Mouse (Mus musculus): ENCODE data around the gene Dcpp3. TPM values are rescaled to one million over a fixed set of nuclear protein-coding genes. Genes with fewer than 3 reads are reported as not detected.
"Not testable (repeated sequence)": the region's sequence is repeated elsewhere in the genome, so short reads cannot be mapped to it uniquely, and the experiment has no call there.

Dcpp3 gene
- total and polyA plus RNA-seq, 3 experiments: not detected

DNA sequence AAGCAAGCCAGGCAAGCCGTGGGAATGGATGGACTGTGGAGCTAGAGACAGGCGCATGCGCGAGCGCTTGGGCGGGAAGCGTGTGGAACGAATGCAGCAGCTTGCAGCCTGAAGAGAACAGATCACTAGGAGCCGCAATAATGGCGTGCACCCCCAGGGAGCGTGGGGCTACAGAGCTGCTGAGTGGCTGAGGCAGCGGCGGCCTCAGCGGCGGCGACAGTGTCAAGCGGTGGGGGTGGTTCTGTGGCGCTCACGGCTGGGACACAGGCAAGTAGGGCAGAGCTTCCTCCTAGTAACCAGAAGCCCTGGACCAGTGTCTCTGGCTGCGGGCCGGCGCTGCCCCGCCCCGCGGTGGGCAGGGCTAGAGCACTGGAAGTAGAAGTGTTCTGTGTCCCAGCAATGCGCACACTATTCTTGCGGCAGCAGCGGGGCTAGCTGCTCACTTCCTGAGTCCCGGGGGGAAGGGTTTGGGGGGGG is 7.3 kb downstream of the Dcpp3 start:
- no peaks in the 10 kb centered on the region for H3K9me3 ChIP-seq (replicated peaks)
- DNase-seq (ENCODE audit: low spot score): peak; percentile 41
- TF ChIP-seq CTCF (IDR thresholded peaks at IDR 0.05; ENCODE audit: low read depth, low read length): no peak
- no peak for TF ChIP-seq TAL1 (conservative IDR thresholded peaks at IDR 0.05; ENCODE audit: low read depth, low read length)
- no peak for TF ChIP-seq GATA1 (IDR thresholded peaks at IDR 0.05; ENCODE audit: borderline replicate concordance, low read length)
- no peak for TF ChIP-seq GATA2 (IDR thresholded peaks at IDR 0.05; ENCODE audit: borderline replicate concordance, low read depth, low read length)
- no peak for TF ChIP-seq POLR2AphosphoS5 (IDR thresholded peaks at IDR 0.05; ENCODE audit: insufficient replicate concordance, low read depth, low read length)
- peaks cover 10% of the 10 kb centered on the region for H3K4me1 ChIP-seq (ENCODE audit: insufficient read depth, low read depth, low read length)
- H3K27me3 ChIP-seq (ENCODE audit: insufficient read depth, low read length): peaks cover 13% of the 10 kb centered on the region
- H3K4me3 ChIP-seq (ENCODE audit: low read depth, low read length): peak overlapping the region; percentile 72
- ATAC-seq (ENCODE audit: extremely low read depth, insufficient number of reproducible peaks, low FRiP score, poor library complexity, severe bottlenecking): peak; percentile 85
- H3K36me3 ChIP-seq (replicated peaks): no peaks in the 10 kb centered on the region

DNA sequence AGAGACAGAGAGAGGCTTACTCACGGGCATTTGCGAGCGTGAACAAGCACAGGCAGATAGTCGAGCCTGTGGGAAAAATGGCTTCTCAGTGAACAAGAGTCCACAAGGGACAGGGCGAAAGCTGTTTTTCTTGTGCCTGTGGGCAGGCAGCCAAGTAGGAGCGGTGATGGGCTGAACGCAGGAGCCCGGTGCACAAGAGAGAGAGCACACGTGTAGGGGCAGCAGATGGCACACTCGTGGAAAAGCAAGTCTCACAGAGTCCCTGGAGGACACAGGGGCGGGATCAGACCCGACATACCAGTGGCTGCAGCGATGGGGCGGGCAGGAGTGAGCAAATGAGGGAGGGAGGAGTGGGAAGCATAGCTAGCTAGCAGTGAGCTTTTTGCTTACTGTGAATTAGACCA is 7.8 kb downstream of the Dcpp3 start:
- Histone ChIP-seq H3K27me3 (ENCODE audit: insufficient read depth, low read length) (peaks cover 14% of the 10 kb centered on the region), H3K4me3 (ENCODE audit: low read depth, low read length) (peak overlapping the region; percentile 72), H3K36me3 (replicated peaks) (no peaks in the 10 kb centered on the region), H3K4me1 (ENCODE audit: insufficient read depth, low read depth, low read length) (peaks cover 10% of the 10 kb centered on the region), H3K9me3 (replicated peaks) (no peaks in the 10 kb centered on the region)
- peak; percentile 47; the same call in 1 of the 2 replicates for ATAC-seq (ENCODE audit: extremely low read depth, insufficient number of reproducible peaks, low FRiP score, poor library complexity, severe bottlenecking)
- peak; percentile 5 for DNase-seq (ENCODE audit: low spot score)
- TF ChIP-seq POLR2AphosphoS5 (IDR thresholded peaks at IDR 0.05; ENCODE audit: insufficient replicate concordance, low read depth, low read length) (no peak), GATA2 (IDR thresholded peaks at IDR 0.05; ENCODE audit: borderline replicate concordance, low read depth, low read length) (no peak), CTCF (IDR thresholded peaks at IDR 0.05; ENCODE audit: low read depth, low read length) (no peak), GATA1 (IDR thresholded peaks at IDR 0.05; ENCODE audit: borderline replicate concordance, low read length) (no peak), TAL1 (conservative IDR thresholded peaks at IDR 0.05; ENCODE audit: low read depth, low read length) (no peak)

DNA sequence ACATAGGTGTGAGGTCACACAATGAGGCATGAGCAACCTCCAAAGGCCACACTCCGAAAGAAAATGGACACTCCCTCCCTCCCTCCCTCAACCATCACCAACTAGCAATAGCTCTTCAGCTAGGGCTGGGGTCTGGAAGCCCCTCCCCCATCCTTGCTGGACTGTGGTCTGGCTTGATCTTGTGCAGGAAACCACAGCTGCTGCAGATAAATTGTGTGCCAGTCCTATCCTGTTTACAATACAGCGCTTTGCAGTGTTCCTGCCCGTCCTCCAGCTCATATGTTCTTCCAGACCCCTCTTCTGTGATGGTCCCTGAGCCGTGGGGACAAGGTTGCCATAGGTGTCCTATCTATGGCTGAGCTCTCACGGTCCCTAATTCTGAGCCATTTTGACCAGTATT is 13.9 kb downstream of the Dcpp3 start:
- DNase-seq (ENCODE audit: low spot score) (no peak), ATAC-seq (ENCODE audit: extremely low read depth, insufficient number of reproducible peaks, low FRiP score, poor library complexity, severe bottlenecking) (no peak)
- H3K4me3 ChIP-seq (ENCODE audit: low read depth, low read length): no peak overlapping the region
- H3K36me3 ChIP-seq (replicated peaks): no peaks in the 10 kb centered on the region
- no peaks in the 10 kb centered on the region for H3K4me1 ChIP-seq (ENCODE audit: insufficient read depth, low read depth, low read length)
- H3K9me3 ChIP-seq (replicated peaks): no peaks in the 10 kb centered on the region
- H3K27me3 ChIP-seq (ENCODE audit: insufficient read depth, low read length): peaks cover 5% of the 10 kb centered on the region
- TF ChIP-seq POLR2AphosphoS5 (IDR thresholded peaks at IDR 0.05; ENCODE audit: insufficient replicate concordance, low read depth, low read length) (no peak), CTCF (IDR thresholded peaks at IDR 0.05; ENCODE audit: low read depth, low read length) (no peak), TAL1 (conservative IDR thresholded peaks at IDR 0.05; ENCODE audit: low read depth, low read length) (no peak), GATA1 (IDR thresholded peaks at IDR 0.05; ENCODE audit: borderline replicate concordance, low read length) (no peak)

DNA sequence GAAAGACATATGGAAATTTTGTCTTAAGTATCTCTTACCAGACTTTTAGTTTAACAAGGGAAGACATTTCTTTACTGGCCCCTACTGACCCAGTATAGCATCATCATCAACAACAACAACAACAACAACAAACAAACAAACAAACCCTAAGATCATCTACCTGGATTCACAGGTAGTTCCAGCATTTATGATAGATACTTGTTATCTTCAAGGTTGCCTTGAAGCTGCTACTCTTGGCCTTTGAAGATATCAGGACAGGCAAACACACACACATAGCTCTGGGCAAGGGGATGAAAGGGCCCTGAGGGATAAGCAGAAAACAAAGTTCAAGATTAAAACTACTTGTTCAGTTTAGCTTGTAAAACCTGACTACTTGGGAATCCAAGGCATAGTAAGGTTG is 24.1 kb downstream of the Dcpp3 start, which contains the start of gene Sbp:
Gene Sbp, plus strand, starts transcription at position 301 of the 400 bp plus-strand sequence.
- Histone ChIP-seq H3K27me3 (ENCODE audit: insufficient read depth, low read length) (peaks cover 5% of the 10 kb centered on the region; the same call in 1 of the 2 replicates), H3K36me3 (replicated peaks) (no peaks in the 10 kb centered on the region), H3K4me1 (ENCODE audit: insufficient read depth, low read depth, low read length) (no peaks in the 10 kb centered on the region), H3K9me3 (replicated peaks) (no peaks in the 10 kb centered on the region), H3K4me3 (ENCODE audit: low read depth, low read length) (no peak within 1 kb of the TSS)
- ATAC-seq (ENCODE audit: extremely low read depth, insufficient number of reproducible peaks, low FRiP score, poor library complexity, severe bottlenecking) (no peak), DNase-seq (ENCODE audit: low spot score) (no peak)
- TF ChIP-seq GATA2 (IDR thresholded peaks at IDR 0.05; ENCODE audit: borderline replicate concordance, low read depth, low read length): no peak
- no peak for TF ChIP-seq POLR2AphosphoS5 (IDR thresholded peaks at IDR 0.05; ENCODE audit: insufficient replicate concordance, low read depth, low read length)
- TF ChIP-seq GATA1 (IDR thresholded peaks at IDR 0.05; ENCODE audit: borderline replicate concordance, low read length): no peak
- no peak for TF ChIP-seq CTCF (IDR thresholded peaks at IDR 0.05; ENCODE audit: low read depth, low read length)
- TF ChIP-seq TAL1 (conservative IDR thresholded peaks at IDR 0.05; ENCODE audit: low read depth, low read length): no peak

DNA sequence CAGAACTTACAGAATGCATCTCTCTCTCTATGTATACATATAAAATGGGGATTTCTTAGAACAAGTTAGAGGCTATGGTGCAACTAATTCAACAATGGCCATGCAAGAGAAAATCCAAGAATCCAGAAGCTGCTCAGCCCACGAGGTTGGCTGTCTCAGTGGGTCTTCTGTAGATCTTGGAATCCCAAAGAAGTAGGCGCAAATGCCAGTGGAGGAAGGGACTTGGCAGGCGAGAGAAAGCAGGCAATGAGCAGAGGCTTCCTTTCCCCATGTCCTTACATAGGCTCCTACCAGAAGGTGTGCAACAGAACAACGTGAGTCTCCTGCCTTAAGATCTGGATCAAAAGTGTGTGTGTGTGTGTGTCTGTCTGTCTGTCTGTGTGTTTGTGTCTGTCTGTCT is 30.2 kb downstream of the Dcpp3 start:
- ATAC-seq (ENCODE audit: extremely low read depth, insufficient number of reproducible peaks, low FRiP score, poor library complexity, severe bottlenecking); H3K4me1 ChIP-seq (ENCODE audit: insufficient read depth, low read depth, low read length); DNase-seq (ENCODE audit: low spot score); H3K36me3 ChIP-seq (replicated peaks); H3K27me3 ChIP-seq (ENCODE audit: insufficient read depth, low read length); H3K9me3 ChIP-seq (replicated peaks); H3K4me3 ChIP-seq (ENCODE audit: low read depth, low read length): not testable (repeated sequence)

DNA sequence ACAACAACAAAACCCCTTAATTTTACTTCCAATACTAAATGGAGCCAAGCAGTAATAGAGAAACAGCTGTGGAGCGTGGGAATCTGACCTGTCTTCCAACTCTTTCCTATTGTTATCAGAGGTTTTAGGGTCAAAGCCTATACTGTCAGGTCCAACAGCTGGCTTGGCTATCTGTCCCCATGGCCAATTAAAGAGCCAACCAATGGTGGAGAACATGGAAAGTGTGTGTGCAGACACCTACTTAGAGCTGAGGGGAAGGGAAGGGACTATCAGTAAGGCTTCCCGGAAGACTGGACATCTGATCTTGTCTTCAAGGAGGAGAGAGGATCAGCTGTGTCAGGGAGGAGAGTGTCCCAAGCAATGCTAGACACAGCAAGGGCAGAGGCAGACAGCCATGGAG is 31.8 kb downstream of the Dcpp3 start:
- Histone ChIP-seq H3K4me1 (ENCODE audit: insufficient read depth, low read depth, low read length) (no peaks in the 10 kb centered on the region), H3K4me3 (ENCODE audit: low read depth, low read length) (no peak overlapping the region), H3K27me3 (ENCODE audit: insufficient read depth, low read length) (no peaks in the 10 kb centered on the region), H3K9me3 (replicated peaks) (no peaks in the 10 kb centered on the region), H3K36me3 (replicated peaks) (no peaks in the 10 kb centered on the region)
- no peak for DNase-seq (ENCODE audit: low spot score)
- no peak for ATAC-seq (ENCODE audit: extremely low read depth, insufficient number of reproducible peaks, low FRiP score, poor library complexity, severe bottlenecking)
- TF ChIP-seq CTCF (IDR thresholded peaks at IDR 0.05; ENCODE audit: low read depth, low read length) (no peak), TAL1 (conservative IDR thresholded peaks at IDR 0.05; ENCODE audit: low read depth, low read length) (no peak), GATA1 (IDR thresholded peaks at IDR 0.05; ENCODE audit: borderline replicate concordance, low read length) (no peak), GATA2 (IDR thresholded peaks at IDR 0.05; ENCODE audit: borderline replicate concordance, low read depth, low read length) (no peak), POLR2AphosphoS5 (IDR thresholded peaks at IDR 0.05; ENCODE audit: insufficient replicate concordance, low read depth, low read length) (no peak)

DNA sequence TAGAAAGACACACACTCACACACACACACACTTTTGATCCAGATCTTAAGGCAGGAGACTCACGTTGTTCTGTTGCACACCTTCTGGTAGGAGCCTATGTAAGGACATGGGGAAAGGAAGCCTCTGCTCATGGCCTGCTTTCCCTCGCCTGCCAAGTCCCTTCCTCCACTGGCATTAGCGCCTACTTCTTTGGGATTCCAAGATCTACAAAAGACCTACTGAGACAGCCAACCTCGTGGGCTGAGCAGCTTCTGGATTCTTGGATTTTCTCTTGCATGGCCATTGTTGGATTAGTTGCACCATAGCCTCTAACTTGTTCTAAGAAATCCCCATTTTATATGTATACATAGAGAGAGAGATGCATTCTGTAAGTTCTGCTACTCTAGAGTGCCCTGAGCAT is 33.6 kb downstream of the Dcpp3 start:
- not testable (repeated sequence) for H3K9me3 ChIP-seq (replicated peaks); H3K36me3 ChIP-seq (replicated peaks); H3K4me1 ChIP-seq (ENCODE audit: insufficient read depth, low read depth, low read length); H3K27me3 ChIP-seq (ENCODE audit: insufficient read depth, low read length); H3K4me3 ChIP-seq (ENCODE audit: low read depth, low read length); DNase-seq (ENCODE audit: low spot score); ATAC-seq (ENCODE audit: extremely low read depth, insufficient number of reproducible peaks, low FRiP score, poor library complexity, severe bottlenecking)

All from G1E (cell line).